Mouse (Mus musculus) lung, adult 18-20 months (tissue): ENCODE data around the gene Themis2.
"Not testable (repeated sequence)": the region's sequence is repeated elsewhere in the genome, so short reads cannot be mapped to it uniquely, and the experiment has no call there.

ENCODE experiments used
- DNase-seq, 2 experiments: peaks; one replicate each; pipeline ENCODE4 v3.0.0; 2022; ENCODE audit warnings: mixed read lengths in 2 of 2

Themis2 gene

DNA sequence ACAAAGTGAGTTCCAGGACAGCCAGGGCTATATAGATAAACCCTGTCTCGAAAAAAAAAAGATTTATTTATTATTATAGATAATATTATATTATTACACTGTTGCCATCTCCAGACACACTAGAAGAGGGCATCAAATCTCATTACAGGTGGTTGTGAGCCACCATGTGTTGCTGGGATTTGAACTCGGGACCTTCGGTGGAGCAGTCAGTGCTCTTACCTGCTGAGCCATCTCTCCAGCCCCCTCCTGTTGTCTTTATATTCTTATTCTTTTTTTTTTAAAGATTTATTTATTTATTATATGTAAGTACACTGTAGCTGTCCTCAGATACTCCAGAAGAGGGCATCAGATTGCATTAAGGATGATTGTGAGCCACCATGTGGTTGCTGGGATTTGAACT lies 2.5 kb upstream of the Themis2 start:
- DNase-seq: not testable (repeated sequence)

DNA sequence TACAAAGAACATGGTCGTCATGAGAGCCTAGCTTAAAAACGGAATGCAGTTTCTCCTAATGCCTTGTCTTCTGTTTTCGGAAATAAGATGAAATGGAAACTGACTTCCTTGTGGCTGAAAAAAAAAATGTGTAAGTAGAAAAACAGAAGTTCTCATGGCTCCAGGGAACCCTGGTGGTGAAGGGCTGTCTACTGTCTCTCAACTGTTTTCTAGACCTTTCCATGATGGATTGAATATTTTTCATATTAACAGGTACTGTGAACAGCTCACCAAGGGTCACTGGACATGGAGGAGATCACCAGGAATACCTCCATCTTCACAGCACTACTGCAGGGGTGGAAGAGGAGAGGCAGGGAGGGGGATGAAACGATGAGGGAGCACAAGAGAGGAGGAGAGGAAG lies 1.8 kb upstream of the Themis2 start:
- no peak for DNase-seq

DNA sequence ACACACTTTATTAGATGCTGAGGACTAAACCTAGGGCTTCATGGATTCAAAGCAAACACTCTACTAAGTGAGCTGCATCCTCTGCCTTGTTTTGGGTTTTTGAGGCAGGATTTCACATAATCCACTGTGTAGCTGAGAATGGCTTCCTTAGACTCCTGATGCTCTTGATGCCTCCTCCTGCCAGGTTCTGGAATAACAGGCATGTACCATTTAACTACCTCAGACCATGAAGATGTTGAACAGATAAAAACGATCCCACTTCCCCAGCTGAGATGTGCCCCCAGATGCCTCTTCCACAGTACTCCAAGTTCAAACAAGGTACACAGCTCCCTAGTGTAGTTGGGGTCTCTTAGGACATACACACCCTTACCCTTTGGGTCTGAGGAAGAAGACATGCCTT lies 1.3 kb upstream of the Themis2 start:
- DNase-seq: no peak

DNA sequence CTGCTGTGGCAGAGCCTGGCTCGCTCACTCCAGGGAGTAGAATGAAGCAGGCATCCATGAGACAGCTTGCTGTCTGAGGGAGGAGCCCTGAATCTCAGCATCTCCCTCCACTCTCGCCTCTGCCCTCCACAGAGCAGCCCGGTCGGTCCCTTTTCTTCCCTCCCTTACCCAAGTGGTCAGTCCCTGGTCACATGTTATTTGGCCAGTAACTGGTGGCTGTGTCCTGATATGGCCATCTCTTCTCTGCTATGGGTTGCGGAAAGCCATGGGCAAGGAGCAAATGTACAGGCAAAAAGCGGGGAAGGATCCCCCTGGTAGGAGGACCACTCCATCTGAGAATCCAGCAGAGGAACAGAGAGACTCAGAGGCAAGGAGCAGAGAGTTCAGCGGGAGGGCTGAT lies 1.0 kb downstream of the Themis2 start:
- no peak for DNase-seq

DNA sequence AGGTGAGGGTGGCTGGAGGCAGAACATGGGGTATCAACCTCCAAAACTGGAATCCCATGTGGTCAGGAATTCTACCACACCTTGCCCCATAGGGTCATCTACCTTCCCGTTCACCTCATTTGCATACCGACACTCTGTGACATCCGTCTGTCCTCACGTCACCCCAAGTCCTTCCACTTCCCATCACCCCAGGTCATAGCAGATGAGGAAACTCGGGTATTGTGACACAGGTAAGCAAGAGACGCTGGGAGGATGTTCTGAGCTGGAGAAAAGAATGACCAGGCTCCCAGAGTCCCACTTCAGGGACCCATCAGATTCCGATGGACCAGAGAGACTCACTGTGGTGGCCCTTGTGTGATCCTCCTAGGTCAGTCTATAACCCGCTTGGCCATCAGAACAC lies 1.4 kb downstream of the Themis2 start:
- DNase-seq: peak; percentile 48 to 59

DNA sequence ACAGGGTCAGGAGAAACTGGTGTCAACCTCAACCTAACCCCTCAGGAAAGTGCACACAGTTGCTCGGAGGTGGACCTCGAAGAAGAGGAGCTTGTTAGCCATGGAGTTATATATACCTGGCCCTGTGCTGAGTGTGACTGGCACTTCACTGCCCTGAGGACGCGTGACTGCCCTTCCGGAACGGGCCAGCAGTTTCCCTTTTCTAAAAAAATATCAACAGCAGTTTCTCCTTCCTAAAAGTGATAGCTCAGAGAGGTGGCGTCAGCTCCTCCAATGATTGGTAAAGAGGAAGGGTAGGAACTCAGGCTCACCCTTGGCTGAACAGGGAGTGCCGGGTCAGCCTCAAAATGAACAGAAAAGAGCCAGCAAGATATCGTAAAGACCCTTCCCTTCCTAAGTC lies 2.2 kb downstream of the Themis2 start:
- DNase-seq: peak; percentile 28

DNA sequence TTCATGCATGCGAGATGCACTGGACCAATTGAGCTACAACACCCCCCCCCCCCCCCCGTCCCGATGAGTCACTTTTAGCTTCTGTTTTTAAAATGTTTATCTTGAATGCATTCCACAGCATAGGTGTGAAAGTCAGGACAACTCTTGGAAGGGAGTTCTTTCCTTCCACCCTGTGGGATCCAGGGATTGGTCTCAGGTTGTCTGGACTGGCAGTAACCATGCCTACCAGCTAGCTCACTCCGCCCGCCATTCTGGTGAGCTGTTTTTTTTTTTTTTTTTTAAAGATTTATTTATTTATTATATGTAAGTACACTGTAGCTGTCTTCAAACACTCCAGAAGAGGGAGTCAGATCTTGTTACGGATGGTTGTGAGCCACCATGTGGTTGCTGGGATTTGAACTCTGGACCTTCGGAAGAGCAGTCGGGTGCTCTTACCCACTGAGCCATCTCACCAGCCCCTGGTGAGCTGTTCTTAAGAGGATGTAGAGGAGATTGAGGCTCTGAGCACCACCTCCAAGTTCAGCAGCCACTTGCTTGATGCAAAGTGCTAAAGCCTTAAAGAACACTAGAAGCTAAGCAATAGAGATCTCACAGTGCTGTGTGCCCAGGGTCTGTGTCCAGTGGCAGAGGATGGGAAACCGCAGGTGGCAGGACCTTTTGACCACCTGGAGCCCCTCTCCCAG lies 2.7 kb downstream of the Themis2 start:
- not testable (repeated sequence) for DNase-seq

DNA sequence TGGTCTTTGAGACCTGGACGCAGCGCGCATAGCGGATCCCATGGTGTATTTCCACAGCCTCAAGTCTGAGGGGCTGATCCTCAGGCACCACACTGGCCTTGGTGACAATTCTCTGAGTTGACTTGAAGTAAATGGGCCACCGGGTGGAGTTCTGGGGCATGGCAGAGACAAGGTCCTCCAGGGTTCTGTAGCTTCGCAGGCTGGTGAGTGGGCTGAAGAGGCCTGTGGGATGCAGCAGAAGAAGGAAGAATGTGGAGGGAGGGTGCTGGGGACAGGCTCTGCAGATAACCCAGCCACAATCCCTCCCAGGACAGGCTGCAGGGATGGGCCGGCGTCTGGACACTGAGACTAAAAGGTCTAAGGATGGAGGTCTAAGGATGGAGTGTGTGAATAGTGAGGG lies 6.5 kb downstream of the Themis2 start:
- DNase-seq: no peak

DNA sequence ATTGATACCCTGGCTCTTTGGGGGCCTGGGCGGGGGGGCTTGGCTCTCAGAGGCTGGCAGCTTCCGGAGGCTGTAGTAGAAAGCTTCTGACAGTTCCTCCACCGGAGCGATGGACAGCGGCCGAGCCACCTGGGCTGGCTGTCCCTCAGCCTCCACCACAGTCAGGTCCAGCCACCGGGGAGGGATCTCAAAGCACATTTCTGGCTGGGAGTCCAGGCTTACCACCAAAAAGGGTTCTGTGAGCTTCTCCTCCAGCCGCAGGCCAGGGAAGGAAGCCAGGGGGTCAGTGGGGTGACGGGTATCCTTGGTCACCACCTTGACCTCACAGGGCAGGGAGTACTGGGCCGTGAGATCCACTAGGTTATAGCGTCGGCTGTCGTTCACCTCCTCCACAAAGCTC lies 11.0 kb downstream of the Themis2 start:
- no peak for DNase-seq

DNA sequence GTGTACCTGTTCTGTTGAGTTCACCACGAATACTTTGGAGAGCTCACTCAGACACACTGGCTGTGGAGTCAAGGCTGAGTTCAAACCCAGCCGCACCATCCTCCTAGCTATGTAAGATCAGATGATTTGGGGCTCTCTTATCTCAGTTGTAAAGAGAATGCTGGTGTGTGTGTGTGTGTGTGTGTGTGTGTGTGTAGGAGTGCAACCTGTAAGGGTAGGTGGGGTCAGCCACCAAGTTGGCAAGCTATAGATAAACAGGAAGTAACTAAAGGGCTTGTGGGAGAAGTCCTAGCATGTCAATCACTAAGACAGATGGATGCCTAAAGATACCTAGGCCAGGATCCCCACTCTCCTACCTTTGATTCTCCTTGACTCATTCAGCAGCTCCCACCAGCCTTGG lies 12.5 kb downstream of the Themis2 start:
- no peak for DNase-seq

DNA sequence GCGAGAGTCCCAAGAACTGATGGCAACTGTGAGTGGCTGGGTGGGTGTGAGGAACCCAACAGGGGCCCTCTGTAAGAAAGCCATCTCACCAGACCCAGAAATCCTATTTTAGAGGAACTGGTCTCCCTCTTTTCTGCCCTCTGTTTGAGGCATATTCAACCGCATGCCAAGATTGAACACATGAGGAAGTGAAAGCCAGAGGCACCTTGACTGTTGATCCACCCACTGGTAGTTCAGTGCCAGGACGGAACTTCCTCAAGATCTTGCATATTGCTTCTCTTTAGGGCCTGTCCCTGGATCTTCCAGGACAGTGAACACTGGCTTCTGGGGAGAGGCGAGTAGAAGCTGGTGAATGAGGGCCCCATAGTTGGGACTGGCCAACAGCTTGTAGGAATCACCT lies 15.9 kb downstream of the Themis2 start:
- DNase-seq: peak; percentile 27 to 41

DNA sequence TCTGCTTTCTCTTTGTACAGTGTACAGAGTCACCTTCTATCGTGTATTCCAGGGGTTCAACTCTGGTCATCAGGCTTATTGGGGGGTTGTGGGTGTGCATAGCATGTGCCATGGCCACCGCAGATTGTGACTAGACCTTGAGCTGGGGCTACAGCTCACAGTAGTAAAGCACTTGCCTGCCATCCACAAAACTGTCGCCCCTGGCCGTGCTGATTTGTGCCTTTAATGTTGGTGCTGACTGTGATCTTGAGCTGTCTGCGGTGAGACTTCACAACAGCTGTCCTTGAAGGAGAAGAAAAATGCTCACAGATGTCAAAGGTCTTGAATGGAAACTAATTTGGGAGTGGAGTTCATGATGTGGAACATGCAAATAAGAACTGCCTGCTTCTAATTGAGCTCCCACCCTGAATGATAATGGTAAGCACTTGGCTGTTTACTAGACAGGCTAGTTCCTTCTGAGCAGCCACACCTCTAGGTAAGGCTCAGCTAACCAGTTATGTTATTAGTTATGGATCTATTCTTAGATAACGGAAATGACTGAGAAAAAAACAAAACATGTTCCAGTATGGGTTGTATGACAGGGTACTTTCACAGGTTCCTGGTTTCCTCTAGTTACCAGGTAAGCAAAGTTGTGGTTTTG lies 17.5 kb downstream of the Themis2 start:
- no peak for DNase-seq

DNA sequence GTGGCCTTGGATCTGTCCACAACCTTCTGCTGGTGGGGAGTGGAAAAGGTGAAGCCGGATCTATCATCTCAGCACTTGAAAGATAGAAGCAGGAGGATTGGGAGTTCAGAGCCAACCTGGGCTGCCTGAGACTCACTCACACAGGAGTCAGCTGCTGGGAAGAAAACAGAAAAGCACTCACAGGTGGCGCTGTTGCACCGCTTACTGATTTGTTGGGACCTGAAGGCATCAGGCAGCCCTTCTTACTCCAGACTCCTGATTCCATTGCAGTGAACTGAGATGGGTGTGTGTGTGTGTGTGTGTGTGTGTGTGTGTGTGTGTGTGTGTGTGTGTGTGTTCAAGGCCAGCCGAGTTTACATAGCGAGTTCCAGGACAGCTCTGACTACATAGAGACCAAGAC lies 19.4 kb downstream of the Themis2 start:
- DNase-seq: peak; percentile 56 to 63

DNA sequence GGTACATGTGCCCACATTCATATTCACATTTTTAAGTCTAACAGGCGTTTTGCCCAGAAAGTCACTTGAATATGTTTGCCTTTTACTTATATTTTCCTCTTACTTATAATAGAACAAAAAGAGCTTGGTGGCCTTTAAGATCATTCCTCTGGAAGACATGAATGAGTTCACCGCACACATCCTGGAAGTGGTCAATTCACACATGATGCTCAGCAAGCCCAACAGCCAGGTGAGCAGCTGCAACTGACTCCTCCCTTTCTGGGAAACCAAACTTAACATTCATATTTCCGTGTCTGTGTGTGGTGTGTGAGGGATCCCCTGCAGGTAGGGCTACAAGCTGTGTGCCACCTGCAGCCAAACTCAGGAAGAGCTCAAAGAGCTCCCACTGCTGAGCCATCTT lies 21.3 kb downstream of the Themis2 start:
- DNase-seq: no peak

DNA sequence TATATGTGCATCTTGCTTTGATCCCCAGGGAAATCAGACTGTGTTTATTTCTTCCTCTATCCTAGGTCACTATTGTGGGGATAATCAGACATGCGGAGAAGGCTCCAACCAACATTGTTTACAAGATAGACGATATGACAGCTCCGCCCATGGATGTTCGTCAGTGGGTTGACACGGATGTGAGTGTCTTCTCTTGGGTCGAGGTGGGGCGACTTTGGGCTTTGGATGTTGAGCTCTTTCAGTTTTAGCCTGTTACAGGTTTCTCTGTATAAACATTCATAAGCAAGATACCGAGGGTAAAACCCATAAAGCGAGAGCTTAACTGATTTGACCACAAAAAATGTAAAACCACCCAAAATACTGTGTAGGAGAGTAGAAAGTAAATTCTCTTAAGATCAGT lies 24.4 kb downstream of the Themis2 start:
- DNase-seq: no peak

DNA sequence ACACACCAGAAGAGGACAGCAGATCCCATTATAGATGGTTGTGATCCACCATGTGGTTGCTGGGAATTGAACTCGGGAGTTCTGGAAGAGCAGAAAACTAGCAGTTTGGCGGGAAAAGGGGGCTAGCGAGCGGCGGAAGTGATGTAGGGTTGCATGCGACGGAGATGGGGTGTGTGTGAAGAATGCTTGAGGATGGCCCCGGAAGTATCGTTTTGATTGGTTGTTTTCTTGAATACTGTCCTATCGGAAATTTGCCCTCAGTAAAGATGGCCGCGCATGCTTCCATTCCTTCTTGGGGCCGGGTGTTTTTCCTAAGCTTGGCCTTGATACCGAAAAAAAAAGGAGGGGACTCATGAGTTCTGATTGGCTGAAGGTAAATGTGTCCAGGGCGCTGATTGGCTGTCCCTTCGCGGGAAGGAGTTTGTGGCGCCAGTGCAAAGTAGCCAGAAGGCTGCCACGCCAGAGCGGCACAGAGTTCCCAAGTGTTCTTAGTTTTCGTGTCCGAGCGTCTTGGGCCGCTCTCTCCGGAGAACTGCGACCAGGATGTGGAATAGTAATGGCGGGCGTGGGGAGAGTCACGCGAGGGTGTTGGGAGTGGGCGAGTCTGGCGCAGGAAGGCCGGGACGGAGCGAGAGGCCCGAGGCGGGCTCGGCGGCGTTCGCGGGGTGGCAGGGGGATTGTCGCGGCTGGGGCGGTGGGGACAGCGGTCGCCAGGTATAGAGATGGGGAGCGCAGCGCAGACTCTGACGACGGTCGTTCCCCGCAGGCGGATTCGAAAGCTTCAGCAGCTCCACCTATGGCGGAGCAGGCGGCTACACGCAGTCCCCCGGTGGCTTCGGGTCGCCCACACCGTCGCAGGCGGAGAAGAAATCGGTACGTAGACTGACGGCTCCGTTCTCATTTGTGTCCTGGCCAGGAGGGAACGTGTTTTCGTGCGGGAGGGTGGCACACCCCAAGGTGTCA lies 28.0 kb downstream of the Themis2 start, which contains the start of gene Rpa2:
Rpa2 (plus strand) TSS at position 419 of the 963 bp plus-strand sequence.
- DNase-seq: peak; percentile 99

DNA sequence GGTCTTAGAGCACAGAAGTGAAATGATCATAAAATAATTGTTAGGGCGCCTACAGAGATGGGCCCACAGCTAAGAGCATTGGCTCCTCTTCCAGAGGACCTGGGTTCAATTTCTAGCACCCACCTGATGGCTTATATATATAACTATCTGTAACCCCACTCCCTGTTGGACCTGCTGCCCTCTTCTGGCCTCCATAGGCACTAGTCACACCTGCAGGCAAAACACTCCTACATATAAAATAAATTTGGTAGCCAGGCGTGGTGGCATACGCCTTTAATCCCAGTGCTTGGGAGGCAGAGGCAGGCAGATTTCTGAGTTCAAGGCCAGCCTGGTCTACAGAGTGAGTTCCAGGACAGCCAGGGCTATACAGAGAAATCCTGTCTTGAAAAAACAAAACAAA lies 33.1 kb downstream of the Themis2 start:
- not testable (repeated sequence) for DNase-seq

DNA sequence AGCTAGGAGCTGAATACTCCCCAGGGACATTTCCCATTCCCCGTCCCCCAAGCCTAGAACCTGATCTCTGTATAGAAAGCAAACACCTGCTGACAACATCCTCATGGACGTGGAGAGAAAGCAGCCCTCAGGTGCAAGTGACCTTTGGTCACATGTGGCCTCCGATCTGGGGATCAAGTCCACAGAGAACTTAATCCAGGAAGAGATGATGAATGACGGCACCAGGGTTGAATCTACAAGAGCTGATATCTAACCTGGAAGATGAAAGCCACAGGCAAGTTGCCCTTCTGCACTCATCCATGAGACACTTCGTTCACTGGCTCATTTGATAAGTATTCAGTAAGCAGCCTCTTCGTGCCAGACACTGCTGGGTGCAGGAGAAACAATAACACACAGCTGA lies 33.6 kb downstream of the Themis2 start:
- DNase-seq: no peak

DNA sequence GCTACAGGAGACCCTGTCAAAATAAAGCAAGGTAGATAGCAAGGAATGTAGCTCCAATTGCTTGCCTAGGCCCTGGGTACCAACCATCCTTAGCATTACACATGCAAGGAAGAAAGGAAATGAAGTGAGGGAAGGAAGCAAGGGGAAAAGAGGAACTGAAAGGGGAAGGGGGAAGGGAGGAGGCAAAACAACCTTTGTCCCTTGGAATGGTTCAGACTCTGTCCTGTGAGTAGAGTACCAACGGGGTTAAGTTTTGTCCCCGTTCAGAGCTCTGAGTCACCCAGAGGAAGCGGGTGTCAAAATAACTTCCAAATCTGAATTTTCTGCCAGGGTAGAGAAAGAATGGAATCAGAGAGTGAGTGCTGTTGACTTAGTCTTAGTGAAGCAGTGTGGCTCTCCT lies 35.9 kb downstream of the Themis2 start:
- DNase-seq: no peak

DNA sequence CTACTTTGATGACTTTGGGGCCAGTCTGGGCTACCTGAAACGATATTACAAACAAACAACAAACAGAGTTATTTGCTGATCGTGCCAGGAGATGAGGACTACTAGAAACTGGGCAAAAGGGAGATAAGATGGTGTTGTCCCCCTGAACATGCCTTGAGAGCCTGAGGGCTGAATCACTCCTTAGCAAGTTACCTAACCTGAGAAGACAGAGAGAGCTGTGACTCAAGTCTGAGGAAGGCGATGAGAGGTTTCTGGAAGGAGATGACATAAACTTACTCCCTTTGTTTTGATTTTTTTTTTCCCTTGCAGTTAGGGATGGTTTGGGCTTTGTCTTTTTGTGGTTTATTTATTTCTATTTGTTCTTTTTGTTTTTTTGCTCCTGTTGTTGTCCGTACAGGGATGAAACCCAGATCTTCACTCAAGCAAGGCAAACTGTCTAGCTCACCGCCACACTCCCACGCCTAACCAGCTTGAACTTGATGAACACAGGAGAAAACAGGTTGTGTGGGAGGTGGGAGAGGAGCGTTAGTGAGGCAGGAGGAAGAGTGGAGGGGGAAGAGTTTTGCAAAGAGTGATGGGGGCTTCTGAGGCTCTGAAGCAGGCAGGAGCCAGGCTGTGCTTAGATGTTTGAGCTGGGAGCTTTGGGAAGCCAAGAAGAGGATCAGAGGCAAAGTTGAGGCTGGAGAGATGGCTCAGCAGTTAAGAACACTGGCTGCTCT lies 38.4 kb downstream of the Themis2 start:
- DNase-seq: no peak

DNA sequence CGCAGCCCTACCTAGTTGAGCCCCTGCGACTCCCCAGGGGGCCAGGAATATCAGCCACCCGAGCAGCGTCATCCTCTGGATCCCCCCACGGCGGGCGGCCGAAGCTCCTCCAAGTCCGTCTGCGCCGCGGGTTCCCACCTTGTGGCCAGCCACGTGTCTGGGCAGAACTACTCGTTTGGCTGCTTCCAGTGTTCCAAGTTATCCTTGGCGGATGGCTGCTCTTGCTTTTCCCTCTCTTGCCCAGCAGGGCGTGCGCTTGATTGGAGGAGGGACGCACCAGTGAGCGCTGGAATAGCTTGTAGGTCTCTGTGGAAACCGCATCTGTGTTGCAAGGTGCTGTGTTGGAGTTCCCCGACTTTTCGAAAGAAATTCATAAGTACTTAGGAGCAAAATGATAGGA lies 39.2 kb downstream of the Themis2 start, which contains the start of gene Smpdl3b:
Smpdl3b (minus strand) TSS at position 279 of the 400 bp plus-strand sequence.
- peak; percentile 83 to 85 for DNase-seq

DNA sequence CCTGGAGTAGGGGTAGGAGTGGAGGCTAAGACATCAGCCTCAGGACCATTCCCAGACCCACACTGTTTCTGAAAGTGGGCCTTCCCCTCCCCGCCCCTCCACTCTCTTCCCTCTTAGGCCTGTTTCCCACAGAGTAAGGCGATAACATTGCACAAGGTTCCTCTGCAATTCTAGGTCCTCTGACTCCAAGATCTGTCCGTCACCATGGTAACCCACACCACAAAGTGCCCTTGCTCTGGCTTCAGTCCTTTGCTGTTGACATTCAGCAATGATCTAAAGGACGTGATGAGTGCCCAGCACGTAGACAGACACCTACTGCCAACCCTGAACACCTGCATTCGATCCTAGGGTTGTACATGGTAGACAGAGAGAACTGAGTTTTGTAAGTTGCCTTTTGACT lies 43.2 kb downstream of the Themis2 start:
- peak; percentile 35 to 55 for DNase-seq
